In genomic region chr7:131057918-131058317, GRCm38 (mm10) we compare ENCODE assay signal across 13 mouse cellular contexts. TPM values are rescaled to one million over a fixed set of nuclear protein-coding genes. Genes with fewer than 3 reads are reported as not detected.
"Had no signal": no experiment of that assay in that cellular context is flagged by ENCODE, and none has a peak within 500 bp of the region (broad histone marks: within the 10 kb centered on the region; RNA-seq: fewer than 3 reads in every experiment).

No protein-coding gene starts in this region.

RNA-seq across cellular contexts. Expression of gene Dmbt1, which starts 26.1 kb away (rescaled TPM):
- polyA plus RNA-seq: embryonic facial prominence, embryonic 10.5 days; embryonic facial prominence, embryonic 11.5 days; embryonic facial prominence, embryonic 12.5 days; embryonic facial prominence, embryonic 13.5 days; erythroblast, embryonic 14.5 days; forebrain, embryonic 10.5 days; forebrain, embryonic 11.5 days; forebrain, embryonic 12.5 days; forebrain, embryonic 14.5 days; forebrain, embryonic 15.5 days; forebrain, embryonic 16.5 days; forebrain, postnatal 0 days; frontal cortex, adult 2 months had no signal
